Mouse (Mus musculus): ENCODE measurements at regions not wholly inside any gene's neighbourhood (a gene's known extent, or its start where the extent isn't known, plus 50 kb on each side); places are given as distances from the start of the nearest gene placed in this dataset.

GRCm38 (mm10) chr4:53962458-53962857 lies 136.6 kb downstream of the Tmem38b start:
- no peak overlapping the region for H3K4me3 ChIP-seq (replicated peaks)

GRCm38 (mm10) chr4:53970461-53970860 lies 144.6 kb downstream of the Tmem38b start:
- ATAC-seq (ENCODE audit: low read depth) = no peak

More at GRCm38 (mm10) chr4:53962458-53962857, 136.6 kb downstream of the Tmem38b start:
- no peaks in the 10 kb centered on the region for H3K9me3 ChIP-seq (replicated peaks)
- no peaks in the 10 kb centered on the region for H3K27me3 ChIP-seq
- 57% methylated on average over 3 of the region's 3 CpGs for WGBS (ENCODE audit: insufficient replicate concordance)
- no peak overlapping the region for H3K4me2 ChIP-seq
- H3K27ac ChIP-seq = no peak overlapping the region
- ATAC-seq (ENCODE audit: low read depth) (no peak), DNase-seq (no peak)
- H3K4me1 ChIP-seq (replicated peaks) = no peaks in the 10 kb centered on the region
- H3K9ac ChIP-seq = no peak overlapping the region
- no peaks in the 10 kb centered on the region for H3K36me3 ChIP-seq

GRCm38 (mm10) chr4:53970960-53971359 lies 145.1 kb downstream of the Tmem38b start:
- Histone ChIP-seq H3K9me3 (replicated peaks) (no peaks in the 10 kb centered on the region), H3K4me2 (no peak overlapping the region), H3K4me1 (replicated peaks) (no peaks in the 10 kb centered on the region), H3K27ac (no peak overlapping the region), H3K27me3 (no peaks in the 10 kb centered on the region), H3K9ac (no peak overlapping the region), H3K4me3 (replicated peaks) (no peak overlapping the region), H3K36me3 (no peaks in the 10 kb centered on the region)
- WGBS (ENCODE audit: insufficient replicate concordance) = 74% methylated on average over 2 of the region's 2 CpGs
- DNase-seq = no peak
- no peak for ATAC-seq (ENCODE audit: low read depth)

More at GRCm38 (mm10) chr4:53970461-53970860, 144.6 kb downstream of the Tmem38b start:
- H3K27me3 ChIP-seq = no peaks in the 10 kb centered on the region
- no peak for DNase-seq
- no peak overlapping the region for H3K27ac ChIP-seq
- H3K4me3 ChIP-seq (replicated peaks) = no peak overlapping the region
- H3K9me3 ChIP-seq (replicated peaks) = no peaks in the 10 kb centered on the region
- H3K9ac ChIP-seq = no peak overlapping the region
- H3K36me3 ChIP-seq = no peaks in the 10 kb centered on the region
- no peaks in the 10 kb centered on the region for H3K4me1 ChIP-seq (replicated peaks)
- H3K4me2 ChIP-seq = no peak overlapping the region

DNA sequence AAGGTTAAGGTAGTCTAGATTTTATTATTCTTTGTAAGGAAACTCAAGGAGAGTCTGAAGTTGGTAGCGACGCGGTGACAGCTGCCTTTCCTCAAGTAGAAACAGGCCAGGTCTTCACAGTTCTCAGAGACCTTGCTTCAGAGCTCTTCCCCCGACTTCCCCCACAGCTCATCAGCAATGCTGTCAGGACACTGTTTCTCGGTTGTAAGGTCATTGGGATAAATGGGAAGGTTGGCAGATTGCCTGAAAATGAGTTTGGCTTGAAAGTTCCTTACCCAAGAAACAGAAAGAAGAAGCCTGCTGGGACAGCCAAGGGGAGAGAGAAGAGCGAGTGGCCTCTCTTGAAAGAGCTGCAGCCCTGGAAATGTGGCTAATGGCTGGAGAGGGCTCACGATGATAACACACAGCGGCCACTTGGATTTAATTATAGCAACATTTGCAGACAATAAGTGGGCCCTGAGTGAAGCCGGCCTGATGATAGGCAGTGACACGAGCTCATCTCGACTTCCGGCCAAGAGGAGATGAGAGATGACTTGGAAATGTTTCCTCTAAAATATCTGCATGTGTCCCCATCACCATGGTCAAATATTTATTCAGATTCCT lies 150.3 kb downstream of the Tmem38b start:
- no peak for DNase-seq
- Histone ChIP-seq H3K4me2 (no peak overlapping the region), H3K9ac (no peak overlapping the region), H3K27me3 (no peaks in the 10 kb centered on the region), H3K4me3 (replicated peaks) (no peak overlapping the region), H3K4me1 (replicated peaks) (no peaks in the 10 kb centered on the region), H3K36me3 (no peaks in the 10 kb centered on the region), H3K9me3 (replicated peaks) (no peaks in the 10 kb centered on the region), H3K27ac (no peak overlapping the region)
- WGBS (ENCODE audit: insufficient replicate concordance) = 60% methylated on average over 12 of the region's 12 CpGs
- no peak for ATAC-seq (ENCODE audit: low read depth)

DNA sequence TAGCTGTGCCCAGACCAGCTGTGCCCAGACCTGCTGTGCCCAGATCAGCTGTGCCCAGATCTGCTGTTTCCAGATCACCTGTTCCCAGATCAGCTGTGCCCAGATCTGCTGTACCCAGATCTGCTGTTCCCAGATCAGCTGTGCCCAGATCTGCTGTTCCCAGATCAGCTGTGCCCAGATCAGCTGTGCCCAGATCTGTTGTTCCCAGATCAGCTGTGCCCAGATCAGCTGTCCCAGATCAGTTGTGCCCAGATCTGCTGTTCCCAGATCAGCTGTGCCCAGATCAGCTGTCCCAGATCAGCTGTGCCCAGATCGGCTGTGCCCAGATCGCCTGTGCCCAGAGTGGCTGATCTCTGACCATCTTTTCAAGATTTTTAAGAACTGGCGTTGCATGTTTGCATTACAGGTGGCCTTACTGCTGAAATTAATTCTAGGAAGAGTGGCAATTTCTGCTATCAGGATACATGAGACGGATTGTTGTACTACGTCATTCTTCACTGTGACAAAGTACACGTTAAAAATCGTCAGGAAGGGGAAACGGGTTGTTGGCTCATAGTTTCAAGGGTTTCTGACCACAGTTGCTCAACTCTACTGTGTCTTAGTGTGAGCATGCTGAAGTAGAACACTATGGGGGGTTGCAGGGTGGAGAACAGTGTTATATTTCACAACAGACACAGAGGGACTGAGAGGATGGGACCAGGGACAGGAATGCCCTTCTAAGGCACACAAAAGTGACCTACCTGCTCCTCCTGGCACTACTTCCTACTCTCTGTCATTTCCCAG lies 160.9 kb downstream of the Tmem38b start:
- Histone ChIP-seq H3K27me3 (no peaks in the 10 kb centered on the region), H3K4me1 (replicated peaks) (no peaks in the 10 kb centered on the region), H3K9ac (no peak overlapping the region), H3K36me3 (no peaks in the 10 kb centered on the region), H3K4me3 (replicated peaks) (no peak overlapping the region), H3K9me3 (replicated peaks) (no peaks in the 10 kb centered on the region), H3K27ac (no peak overlapping the region), H3K4me2 (no peak overlapping the region)
- WGBS (ENCODE audit: insufficient replicate concordance) = 48% methylated on average over 8 of the region's 8 CpGs
- DNase-seq = no peak
- ATAC-seq (ENCODE audit: low read depth) = no peak

DNA sequence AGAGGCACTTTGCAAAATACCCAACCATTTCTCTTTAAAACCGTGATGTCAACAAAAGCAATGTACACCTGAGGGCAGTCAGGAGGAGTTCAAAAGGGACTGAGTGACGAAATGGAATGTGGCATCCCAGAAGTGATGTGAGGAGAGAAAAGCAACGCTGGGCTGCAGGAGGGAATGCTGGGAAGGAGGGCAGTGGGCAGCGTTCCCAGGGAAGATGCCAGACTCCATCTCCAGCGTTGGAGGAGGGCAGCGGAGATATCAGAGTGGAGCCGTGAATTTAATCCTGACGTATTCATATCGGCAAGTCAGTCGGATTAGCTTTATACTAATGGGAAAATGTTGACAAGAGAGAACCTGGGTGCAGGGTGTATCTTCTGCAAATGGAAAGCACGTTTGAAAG lies 161.7 kb downstream of the Tmem38b start:
- H3K36me3 ChIP-seq = no peaks in the 10 kb centered on the region
- DNase-seq = no peak
- WGBS (ENCODE audit: insufficient replicate concordance) = 67% methylated on average over 11 of the region's 11 CpGs

DNA sequence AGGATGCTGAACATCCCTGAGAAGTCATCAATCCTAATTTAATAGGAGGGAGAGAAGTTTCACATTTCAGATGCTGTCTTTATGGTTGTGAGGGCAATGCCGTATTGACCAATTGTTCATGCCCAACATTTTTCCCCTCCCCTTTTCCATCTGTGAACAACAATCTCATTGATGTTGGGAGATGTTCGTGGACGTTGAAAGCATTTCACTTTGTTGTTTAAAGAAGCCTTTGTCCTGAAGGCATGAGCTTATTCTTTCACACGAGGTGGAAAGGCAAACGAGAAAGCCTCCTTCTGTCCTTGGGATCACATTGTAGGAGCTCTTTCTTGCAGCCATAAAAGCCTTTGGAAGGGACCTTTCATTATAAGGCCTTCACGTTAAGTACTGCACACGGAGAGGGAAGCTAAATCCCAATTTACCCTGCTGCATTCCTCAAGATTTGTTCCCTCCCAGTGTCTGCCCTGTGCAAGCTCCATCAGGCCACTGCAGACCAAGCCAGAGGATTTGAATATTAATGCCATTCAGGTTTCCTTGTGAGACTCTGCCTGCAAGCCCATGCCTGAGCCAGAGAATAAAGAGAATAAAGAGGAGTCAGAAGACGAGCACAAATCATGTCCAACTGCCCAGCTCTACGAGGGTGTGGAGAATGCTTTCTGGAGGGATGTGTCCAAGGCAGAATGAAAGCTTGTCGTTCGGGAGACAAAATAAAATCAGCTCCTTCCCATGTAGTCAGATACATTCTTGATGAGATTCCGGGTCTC lies 195.4 kb downstream of the Tmem38b start:
- Histone ChIP-seq H3K27ac (no peak overlapping the region), H3K36me3 (no peaks in the 10 kb centered on the region), H3K4me3 (replicated peaks) (no peak overlapping the region), H3K9ac (no peak overlapping the region), H3K9me3 (replicated peaks) (no peaks in the 10 kb centered on the region; the same call in 1 of the 2 replicates), H3K27me3 (no peaks in the 10 kb centered on the region), H3K4me1 (replicated peaks) (no peaks in the 10 kb centered on the region), H3K4me2 (no peak overlapping the region)
- DNase-seq (no peak), ATAC-seq (ENCODE audit: low read depth) (no peak)
- 56% methylated on average over 12 of the region's 12 CpGs for WGBS (ENCODE audit: insufficient replicate concordance)

More for the DNA sequence above, 161.7 kb downstream of the Tmem38b start:
- Histone ChIP-seq H3K4me1 (replicated peaks) (no peaks in the 10 kb centered on the region), H3K4me3 (replicated peaks) (no peak overlapping the region), H3K27me3 (no peaks in the 10 kb centered on the region), H3K27ac (no peak overlapping the region), H3K9ac (no peak overlapping the region), H3K4me2 (no peak overlapping the region), H3K9me3 (replicated peaks) (no peaks in the 10 kb centered on the region)
- no peak for ATAC-seq (ENCODE audit: low read depth)

- H3K9ac ChIP-seq = no peak overlapping the region
- no peaks in the 10 kb centered on the region for H3K4me1 ChIP-seq (replicated peaks)
- no peak overlapping the region for H3K4me2 ChIP-seq
- no peak overlapping the region for H3K27ac ChIP-seq
- WGBS (ENCODE audit: insufficient replicate concordance) = 72% methylated on average over 6 of the region's 6 CpGs
- H3K36me3 ChIP-seq = no peaks in the 10 kb centered on the region
- no peak for ATAC-seq (ENCODE audit: low read depth)
- no peaks in the 10 kb centered on the region; the same call in 1 of the 2 replicates for H3K9me3 ChIP-seq (replicated peaks)
- no peak overlapping the region for H3K4me3 ChIP-seq (replicated peaks)
- no peaks in the 10 kb centered on the region for H3K27me3 ChIP-seq
- DNase-seq = no peak
These were observed 196.1 kb downstream of the Tmem38b start for GRCm38 (mm10) chr4:54021861-54022385.

GRCm38 (mm10) chr4:54026919-54027318 lies 201.1 kb downstream of the Tmem38b start:
- Histone ChIP-seq H3K4me2 (no peak overlapping the region), H3K9me3 (replicated peaks) (no peaks in the 10 kb centered on the region; the same call in 1 of the 2 replicates), H3K27me3 (no peaks in the 10 kb centered on the region), H3K27ac (no peak overlapping the region), H3K36me3 (no peaks in the 10 kb centered on the region), H3K4me1 (replicated peaks) (no peaks in the 10 kb centered on the region), H3K9ac (no peak overlapping the region), H3K4me3 (replicated peaks) (no peak overlapping the region)
- WGBS (ENCODE audit: insufficient replicate concordance) = 58% methylated on average over 3 of the region's 3 CpGs
- DNase-seq = no peak
- no peak for ATAC-seq (ENCODE audit: low read depth)

- no peaks in the 10 kb centered on the region; the same call in 1 of the 2 replicates for H3K9me3 ChIP-seq (replicated peaks)
- no peak overlapping the region for H3K27ac ChIP-seq
- no peak overlapping the region for H3K4me3 ChIP-seq (replicated peaks)
- H3K4me1 ChIP-seq (replicated peaks) = no peaks in the 10 kb centered on the region
- DNase-seq (no peak), ATAC-seq (ENCODE audit: low read depth) (no peak)
- WGBS (ENCODE audit: insufficient replicate concordance) = 37% methylated on average over 5 of the region's 5 CpGs
- H3K27me3 ChIP-seq = no peaks in the 10 kb centered on the region
- H3K9ac ChIP-seq = no peak overlapping the region
- H3K36me3 ChIP-seq = no peaks in the 10 kb centered on the region
- no peak overlapping the region for H3K4me2 ChIP-seq
These were observed 201.9 kb downstream of the Tmem38b start for GRCm38 (mm10) chr4:54027565-54028237.

Data from liver, embryonic 13.5 days (tissue).